Comparison of ENCODE assay signal across 9 mouse cellular contexts in the genomic region with DNA sequence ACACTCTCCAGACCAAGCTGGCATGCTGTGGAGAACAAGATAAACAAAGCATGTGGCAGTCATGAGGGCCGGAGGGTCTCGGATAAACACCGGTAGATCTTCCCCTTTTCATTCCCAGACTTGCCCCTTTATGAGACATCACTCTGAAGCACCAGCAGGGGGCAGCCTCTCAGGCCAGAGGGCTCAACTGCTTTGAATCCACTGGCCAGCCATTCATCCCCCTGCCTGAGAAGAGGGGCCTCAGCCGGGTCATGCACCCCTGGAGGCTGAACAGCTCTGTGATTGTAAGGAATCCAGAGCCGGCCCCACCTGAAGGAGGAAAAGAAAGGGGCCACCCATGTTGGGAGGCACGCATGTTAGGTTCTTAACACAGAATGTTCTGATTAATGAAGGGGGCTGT.
DNase-seq lines count a peak whose midpoint lies in the region; ATAC-seq lines count a peak whose summit lies in the region.
"Had no signal": no experiment of that assay in that cellular context is flagged by ENCODE, and none has a peak within 500 bp of the region (broad histone marks: within the 10 kb centered on the region; RNA-seq: fewer than 3 reads in every experiment).

No protein-coding gene starts in this region.

- H3K4me3 ChIP-seq in forebrain, embryonic 11.5 days (ENCODE audit: low read depth, low read length): no peak overlapping the region
- no peak overlapping the region for H3K4me3 ChIP-seq in forebrain, embryonic 15.5 days
- H3K4me3 ChIP-seq in kidney, embryonic 16.5 days (ENCODE audit: low read length): no peak overlapping the region

- H3K9ac ChIP-seq in forebrain, embryonic 11.5 days (ENCODE audit: low read length): no peak overlapping the region
- no peak overlapping the region for H3K9ac ChIP-seq in forebrain, embryonic 15.5 days (replicated peaks)
- peak overlapping the region; percentile 45 for H3K9ac ChIP-seq in kidney, embryonic 16.5 days (replicated peaks; ENCODE audit: low read length)

- H3K27me3 ChIP-seq in forebrain, embryonic 11.5 days (ENCODE audit: control insufficient read depth, insufficient read depth, low read length): no peaks in the 10 kb centered on the region
- H3K27me3 ChIP-seq in forebrain, embryonic 15.5 days: no peaks in the 10 kb centered on the region
- no peaks in the 10 kb centered on the region for H3K27me3 ChIP-seq in kidney, embryonic 16.5 days (ENCODE audit: insufficient read depth, low read length)
- H3K27me3 ChIP-seq: Patski had no signal

- H3K9me3 ChIP-seq in forebrain, embryonic 11.5 days (ENCODE audit: control insufficient read depth, low read length): no peaks in the 10 kb centered on the region
- no peaks in the 10 kb centered on the region for H3K9me3 ChIP-seq in forebrain, embryonic 15.5 days
- no peaks in the 10 kb centered on the region for H3K9me3 ChIP-seq in kidney, embryonic 16.5 days (ENCODE audit: low read length)

- WGBS in forebrain, embryonic 11.5 days: 16% methylated on average over 6 of the region's 6 CpGs
- 12% methylated on average over 6 of the region's 6 CpGs for WGBS in forebrain, embryonic 15.5 days
- 12% methylated on average over 6 of the region's 6 CpGs for WGBS in kidney, embryonic 16.5 days

- H3K36me3 ChIP-seq in forebrain, embryonic 11.5 days (ENCODE audit: control insufficient read depth, insufficient read depth, low read length): no peaks in the 10 kb centered on the region
- H3K36me3 ChIP-seq in forebrain, embryonic 15.5 days: no peaks in the 10 kb centered on the region
- no peaks in the 10 kb centered on the region for H3K36me3 ChIP-seq in kidney, embryonic 16.5 days (ENCODE audit: insufficient read depth, low read length)

- DNase-seq in forebrain, embryonic 11.5 days (ENCODE audit: low spot score): peak; percentile 74
- DNase-seq in right cerebral cortex, adult 18-20 months: peak; percentile 13
- no peak for DNase-seq in right cerebral cortex, adult 2 months (ENCODE audit: low spot score in 2 of 2)
- DNase-seq in embryo, embryonic 10.5 days (ENCODE audit: low spot score): peak; percentile 85
- no peak for DNase-seq in urinary bladder, postnatal 10 days (ENCODE audit: low spot score)

- peak; percentile 44; the same call in 1 of the 2 replicates for ATAC-seq in forebrain, embryonic 11.5 days (replicated peaks; ENCODE audit: low FRiP score)
- no peak for ATAC-seq in forebrain, embryonic 15.5 days (replicated peaks)
- peak; percentile 46; the same call in 1 of the 2 replicates for ATAC-seq in kidney, embryonic 16.5 days (ENCODE audit: low FRiP score, low TSS enrichment)
- ATAC-seq in megakaryocyte-erythroid progenitor cell, adult 5-6 weeks (replicated peaks; ENCODE audit: low FRiP score, low TSS enrichment, poor library complexity, severe bottlenecking): 0 out of 2 replicates have a peak, but pooled peaks have one; percentile 63
- ATAC-seq: Patski had no signal

- H3K4me1 ChIP-seq in forebrain, embryonic 11.5 days (replicated peaks; ENCODE audit: control insufficient read depth, insufficient read depth, low read length): no peaks in the 10 kb centered on the region
- no peaks in the 10 kb centered on the region for H3K4me1 ChIP-seq in forebrain, embryonic 15.5 days
- H3K4me1 ChIP-seq in kidney, embryonic 16.5 days (ENCODE audit: insufficient read depth, low read length): peaks cover 53% of the 10 kb centered on the region

- no peak overlapping the region for H3K4me2 ChIP-seq in forebrain, embryonic 11.5 days (ENCODE audit: low read depth, low read length, severe bottlenecking)
- H3K4me2 ChIP-seq in forebrain, embryonic 15.5 days (replicated peaks): no peak overlapping the region
- no peak overlapping the region for H3K4me2 ChIP-seq in kidney, embryonic 16.5 days (replicated peaks; ENCODE audit: low read depth, low read length)

- no peak overlapping the region for H3K27ac ChIP-seq in forebrain, embryonic 11.5 days (ENCODE audit: low read depth, low read length)
- H3K27ac ChIP-seq in forebrain, embryonic 15.5 days (replicated peaks): no peak overlapping the region
- H3K27ac ChIP-seq in kidney, embryonic 16.5 days (ENCODE audit: low read length): peak overlapping the region; percentile 90

Comparison
In these comparisons a context has a peak if more than half of its experiments do, and no peak if none do; other contexts are left out.
1. DNase-seq: peak in forebrain, embryonic 11.5 days (single experiment), right cerebral cortex, adult 18-20 months (single experiment) and embryo, embryonic 10.5 days (single experiment); none in right cerebral cortex, adult 2 months (0 of 2) and urinary bladder, postnatal 10 days (single experiment).